Mouse (Mus musculus): Measurements from ENCODE around the gene Cyb561.

The Cyb561 gene

GRCm38 (mm10) chr11:105921275-105921674 lies 31.9 kb downstream of the Cyb561 start:
- DNase-seq (ENCODE audit: low spot score in 2 of 2) = no peak

GRCm38 (mm10) chr11:105920836-105921235 lies 32.3 kb downstream of the Cyb561 start:
- DNase-seq (ENCODE audit: low spot score in 2 of 2) = no peak

DNA sequence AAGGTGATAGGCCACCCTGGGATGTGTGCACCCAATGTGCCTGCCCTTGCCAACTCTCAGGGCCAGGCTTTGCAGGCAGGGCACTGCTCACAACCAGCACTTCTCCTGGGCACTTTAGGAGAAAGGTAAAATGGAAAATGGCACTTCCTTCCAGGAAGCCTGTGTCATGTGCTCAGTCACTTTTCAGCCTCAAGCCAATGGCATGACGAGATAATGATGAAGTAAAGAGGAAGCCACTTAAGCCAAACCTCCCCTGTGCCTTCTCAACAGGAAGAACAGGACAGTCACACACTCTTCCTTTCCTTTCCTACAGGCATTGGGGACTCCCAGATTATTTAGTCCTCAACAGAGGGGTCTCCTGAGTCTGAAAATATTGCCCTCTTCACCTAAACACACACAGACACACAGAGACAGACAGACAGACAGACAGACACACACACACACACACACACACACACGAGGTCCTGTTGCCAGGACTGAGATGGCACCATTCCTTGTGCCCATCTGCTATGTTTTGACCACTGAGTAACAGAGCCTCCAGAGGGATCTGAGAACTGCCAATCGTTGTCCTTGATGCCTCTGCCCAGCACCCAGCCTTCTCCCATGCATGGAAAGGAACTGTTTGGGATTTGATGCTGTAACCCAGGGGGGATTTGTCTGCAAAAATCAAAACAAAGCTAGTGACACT lies 32.9 kb downstream of the Cyb561 start:
- DNase-seq (ENCODE audit: low spot score in 2 of 2) = no peak

GRCm38 (mm10) chr11:105913580-105913979 lies 39.6 kb downstream of the Cyb561 start:
- DNase-seq (ENCODE audit: low spot score in 2 of 2) = peak; percentile 52 to 64

DNA sequence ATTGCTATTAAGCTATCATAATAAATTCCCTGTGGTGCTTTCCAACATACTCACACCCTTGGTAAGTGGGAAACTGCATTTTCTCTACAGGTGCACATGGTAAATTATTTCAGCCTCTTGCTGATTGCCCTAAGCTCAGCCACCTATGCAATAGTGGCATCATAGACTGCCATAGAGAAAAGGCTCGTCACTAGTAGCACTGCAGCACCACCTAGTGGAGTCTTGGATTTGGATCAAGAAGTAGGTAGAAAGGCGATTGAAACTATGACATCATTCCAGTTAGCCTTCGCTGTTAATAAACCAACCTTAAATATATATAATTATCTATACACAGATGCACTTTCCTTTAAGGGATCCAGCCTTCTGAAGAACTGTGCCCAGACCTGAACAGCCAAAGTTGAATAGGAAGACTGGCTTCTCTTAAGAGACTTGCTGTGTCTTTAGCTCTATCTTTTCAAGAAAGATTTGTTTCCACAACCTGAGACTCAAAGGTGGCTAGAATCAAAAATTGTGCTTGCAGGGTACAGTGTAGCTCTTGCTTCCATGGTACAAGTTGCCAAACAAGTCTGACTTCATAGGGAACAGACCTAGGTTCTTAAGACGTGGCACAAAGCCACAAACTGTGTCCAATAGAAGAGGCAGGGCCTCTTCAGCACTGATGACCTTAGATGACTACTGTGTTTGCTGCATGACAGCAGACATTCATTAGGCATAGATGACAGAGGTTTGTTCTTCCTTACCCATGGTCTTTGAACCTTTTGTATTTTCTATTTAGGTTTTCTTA lies 41.4 kb downstream of the Cyb561 start:
- peak; percentile 63 to 72 for DNase-seq (ENCODE audit: low spot score in 2 of 2)

DNA sequence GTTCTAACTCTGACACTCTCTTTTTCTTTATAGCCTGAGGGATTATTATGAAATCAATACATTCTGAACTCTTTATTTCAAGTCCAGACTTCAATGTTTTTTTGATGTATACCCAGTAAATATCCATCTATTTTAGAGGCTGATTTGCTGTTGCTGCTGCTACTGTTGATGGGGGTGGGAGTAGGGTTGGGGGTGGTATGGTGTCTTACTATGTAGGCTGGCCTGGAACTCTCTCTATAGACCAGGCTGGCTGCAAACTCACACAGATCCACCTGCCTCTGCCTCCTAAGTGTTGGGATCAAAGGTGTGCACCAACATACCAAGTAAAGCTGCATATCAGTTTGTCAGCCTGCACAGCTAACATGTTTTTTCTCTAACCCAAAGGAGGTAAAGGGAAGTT lies 42.0 kb downstream of the Cyb561 start:
- DNase-seq (ENCODE audit: low spot score in 2 of 2) = no peak

GRCm38 (mm10) chr11:105909617-105910016 lies 43.5 kb downstream of the Cyb561 start:
- no peak for DNase-seq (ENCODE audit: low spot score in 2 of 2)

DNA sequence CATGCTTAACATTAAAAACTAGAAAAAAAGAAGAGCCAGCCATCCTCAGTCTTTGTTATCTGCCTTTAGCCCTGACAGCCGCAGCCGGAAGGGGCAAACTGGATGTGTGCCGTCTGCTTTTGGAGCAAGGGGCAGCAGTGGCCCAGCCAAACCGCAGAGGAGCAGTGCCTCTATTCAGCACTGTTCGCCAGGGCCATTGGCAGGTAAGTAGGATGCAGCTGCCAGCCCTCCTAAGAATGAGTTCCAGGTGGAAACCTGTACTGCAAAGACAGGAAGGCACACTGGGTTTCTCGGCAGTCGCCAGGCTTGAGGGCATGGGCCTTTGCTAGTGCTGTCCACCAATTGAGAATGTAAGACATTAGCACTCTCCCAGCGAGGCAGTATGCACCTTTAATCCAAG lies 44.2 kb downstream of the Cyb561 start:
- DNase-seq (ENCODE audit: low spot score in 2 of 2) = no peak

DNA sequence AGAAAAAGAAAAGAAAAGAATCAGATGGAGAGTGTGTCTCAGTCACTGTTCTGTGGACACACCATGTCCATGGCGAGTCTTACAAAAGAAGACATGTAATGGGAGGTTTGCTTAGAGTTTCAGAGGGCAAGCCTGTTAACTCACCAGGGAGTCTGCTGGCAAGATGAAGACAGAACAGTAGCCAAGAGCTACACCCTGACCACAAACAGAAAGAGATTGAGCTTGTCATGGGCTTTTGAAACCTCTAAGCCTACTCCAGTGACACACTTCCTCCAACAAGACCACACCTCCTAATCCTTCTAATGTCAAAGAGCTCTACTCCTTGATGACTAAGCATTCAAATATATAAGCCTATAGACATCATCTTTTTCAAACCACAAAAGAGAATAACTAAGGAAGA lies 45.8 kb downstream of the Cyb561 start:
- no peak for DNase-seq (ENCODE audit: low spot score in 2 of 2)

DNA sequence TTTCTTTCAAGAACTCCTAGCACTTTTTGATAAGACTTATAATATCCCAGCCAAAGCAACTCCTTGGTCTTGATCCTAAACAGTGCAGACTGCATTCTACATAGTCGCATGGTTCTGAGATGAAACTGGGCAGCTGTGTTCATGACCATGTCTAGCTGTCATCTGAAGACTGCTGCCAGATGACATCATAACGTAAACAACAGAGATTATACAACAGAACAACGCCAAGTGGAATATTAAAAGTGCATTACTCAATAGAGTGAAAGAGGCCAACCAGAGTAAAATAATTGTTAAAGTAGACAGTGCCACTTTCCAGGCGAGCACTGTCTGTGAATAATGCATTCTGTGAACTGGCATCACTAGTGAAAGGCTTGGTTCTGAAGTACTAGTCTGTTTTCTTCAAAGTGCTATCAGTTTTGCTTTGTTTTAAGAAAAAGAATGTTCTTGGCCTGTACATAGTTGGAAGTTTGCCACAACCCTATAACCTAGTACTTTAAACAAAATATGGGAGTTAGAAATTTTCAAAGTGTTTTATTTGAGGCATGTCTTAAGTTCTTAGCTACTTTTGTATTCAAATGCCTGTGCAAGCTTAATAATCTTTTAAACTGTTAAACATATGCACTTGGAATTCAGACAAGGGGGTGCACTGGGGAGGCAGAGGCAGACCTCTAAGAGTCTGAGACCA lies 47.5 kb downstream of the Cyb561 start:
- no peak for DNase-seq (ENCODE audit: low spot score in 2 of 2)

- DNase-seq (ENCODE audit: low spot score in 2 of 2) = no peak
Measured at GRCm38 (mm10) chr11:105902956-105903355, 50.2 kb downstream of the Cyb561 start.

- DNase-seq (ENCODE audit: low spot score in 2 of 2) = no peak
Measured at GRCm38 (mm10) chr11:105901501-105901900, 51.6 kb downstream of the Cyb561 start.

DNA sequence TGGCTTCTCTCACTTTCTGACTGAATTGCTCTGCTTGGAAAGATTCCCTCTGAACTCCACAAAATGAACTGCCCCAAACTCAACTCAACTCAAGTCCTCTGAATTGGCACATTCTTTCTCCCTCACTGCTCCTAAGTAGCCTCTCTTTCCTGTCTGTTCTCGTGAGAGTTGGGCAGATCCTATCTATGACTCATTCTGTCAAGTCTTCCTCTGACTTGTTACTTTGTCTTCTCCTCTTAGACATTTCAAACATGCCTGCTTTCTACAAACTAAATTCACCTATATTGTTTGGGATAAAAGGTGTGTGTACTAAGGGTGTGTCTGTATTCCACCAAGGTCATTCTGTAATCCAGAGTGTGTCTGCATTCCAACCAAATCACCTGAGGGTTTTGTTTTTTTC lies 54.0 kb downstream of the Cyb561 start:
- no peak for DNase-seq (ENCODE audit: low spot score in 2 of 2)

DNA sequence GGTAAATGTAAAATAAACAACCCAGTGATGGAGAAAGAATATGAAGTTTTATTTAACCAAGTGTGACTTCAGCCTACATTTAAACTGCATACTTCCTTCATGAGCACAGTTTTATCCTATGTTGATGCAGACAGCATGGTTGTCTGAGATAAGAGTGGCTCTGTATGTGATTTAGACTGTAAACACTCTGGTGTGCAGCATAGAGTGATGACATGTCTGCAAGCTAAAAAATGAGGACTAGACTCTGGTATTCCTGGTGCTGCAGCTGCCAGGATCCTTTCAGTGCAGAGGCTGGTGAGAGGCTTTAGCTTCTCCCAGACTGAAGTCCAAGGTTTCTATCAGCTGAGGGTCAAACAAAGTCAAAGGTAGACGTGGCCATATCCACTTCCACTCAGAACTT lies 65.9 kb downstream of the Cyb561 start:
- DNase-seq (ENCODE audit: low spot score in 2 of 2) = no peak

DNA sequence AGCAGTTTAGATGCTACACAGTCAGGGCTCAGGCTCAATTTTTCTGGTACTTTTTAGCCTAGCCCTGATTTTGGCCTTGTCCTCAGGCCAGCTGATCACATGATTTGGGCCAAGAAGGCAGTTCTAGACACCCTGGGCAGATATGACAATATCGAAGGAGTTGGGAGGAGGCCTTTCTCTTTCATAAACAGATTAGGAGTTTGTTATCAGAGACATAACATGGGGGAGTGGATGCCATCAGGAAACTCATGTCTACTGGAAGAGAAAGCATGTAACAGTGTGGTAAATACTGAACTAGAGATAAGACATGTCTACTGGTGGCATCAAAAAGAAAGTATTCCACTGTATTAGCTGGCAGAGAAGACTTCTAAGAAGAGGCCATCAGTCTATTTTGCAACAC lies 67.6 kb downstream of the Cyb561 start:
- DNase-seq (ENCODE audit: low spot score in 2 of 2) = no peak
